Mouse (Mus musculus) lung, embryonic 16.5 days (tissue): ENCODE results near the gene Hoxd8. TPM values are rescaled to one million over a fixed set of nuclear protein-coding genes. Genes with fewer than 3 reads are reported as not detected.

Experiments
- ATAC-seq: fragments of 200-750 bp; cut with Nextera tagmentation; 2 replicates; pipeline ENCODE4 v1.8.0; 2017; ENCODE audit warnings: low read depth, mild to moderate bottlenecking, moderate library complexity
- H3K27ac ChIP-seq: fragments of 300-500 bp; sonication (generic); 2 replicates; pipeline ENCODE4 v1.5.1; 2014; ENCODE audit warnings: mild to moderate bottlenecking, control low read depth, low read length
- H3K27me3 ChIP-seq: fragments of 300-500 bp; sonication (generic); 2 replicates; pipeline ENCODE4 v1.6.1; 2014; ENCODE audit warnings: low read depth, low read length, mixed read lengths; ENCODE audit not compliant: control insufficient read depth, insufficient read depth
- H3K36me3 ChIP-seq: fragments of 300-500 bp; sonication (generic); 2 replicates; pipeline ENCODE4 v1.6.1; 2014; ENCODE audit warnings: low read length; ENCODE audit not compliant: control insufficient read depth, insufficient read depth
- H3K4me1 ChIP-seq: fragments of 300-500 bp; sonication (generic); replicated peaks from 2 replicates; pipeline ENCODE4 v1.6.1; 2014; ENCODE audit warnings: low read length, mixed read lengths; ENCODE audit not compliant: control insufficient read depth, insufficient read depth
- H3K4me2 ChIP-seq: fragments of 300-500 bp; sonication (generic); 2 replicates; pipeline ENCODE4 v1.6.1; 2014; ENCODE audit warnings: low read depth, low read length, control low read depth
- H3K4me3 ChIP-seq: fragments of 300-500 bp; sonication (generic); 2 replicates; pipeline ENCODE4 v1.5.1; 2014; ENCODE audit warnings: mild to moderate bottlenecking, low read length, control low read depth
- H3K9ac ChIP-seq: fragments of 300-500 bp; sonication (generic); 2 replicates; pipeline ENCODE4 v1.6.1; 2014; ENCODE audit warnings: low read length, control low read depth
- H3K9me3 ChIP-seq: fragments of 300-500 bp; sonication (generic); 2 replicates; pipeline ENCODE4 v1.6.1; 2016; ENCODE audit warnings: low read length; ENCODE audit not compliant: control insufficient read depth
- WGBS: fragments of 180-500 bp; shearing (Covaris S2); extraction: QIAGEN DNeasy Blood & Tissue Kit; methylation state at CpG from one replicate; pipeline ENCODE4 v1.1.7; 2014; 5-methylcytosine and 5-hydroxymethylcytosine counted together
- polyA plus RNA-seq: library from polyadenylated mRNA; unstranded; fragments of >200 nt; fragmentation: Nextera tagmentation; extraction: Ambion mirVana; gene quantifications from 2 replicates; pipeline ENCODE4 v1.2.1, GENCODE M21; 2015

The Hoxd8 gene
- polyA plus RNA-seq, 1 experiment from 2014 or later, result 0.20 TPM

- H3K4me2 ChIP-seq, result no peak overlapping the region
- H3K36me3 ChIP-seq, result no peaks in the 10 kb centered on the region
- H3K9me3 ChIP-seq, result no peaks in the 10 kb centered on the region
- H3K27ac ChIP-seq, result no peak overlapping the region
- H3K4me1 ChIP-seq, result peaks cover 4% of the 10 kb centered on the region
- 4% methylated on average over 34 of the region's 34 CpGs for WGBS
- H3K9ac ChIP-seq, result no peak overlapping the region
- H3K27me3 ChIP-seq, result peaks cover 100% of the 10 kb centered on the region
- no peak for ATAC-seq
- no peak overlapping the region for H3K4me3 ChIP-seq
Measured at GRCm38 (mm10) chr2:74696442-74697335, 7.7 kb upstream of the Hoxd8 start.

GRCm38 (mm10) chr2:74697567-74698121 lies 6.8 kb upstream of the Hoxd8 start, which contains the start of gene Hoxd9:
Gene Hoxd9, plus strand, starts transcription at chr2:74697727.
- H3K4me1 ChIP-seq, result peaks cover 4% of the 10 kb centered on the region
- H3K27ac ChIP-seq, result no peak within 1 kb of the TSS
- H3K27me3 ChIP-seq, result peaks cover 97% of the 10 kb centered on the region
- WGBS, result under 1% methylated on average over 41 of the region's 43 CpGs
- peak within 1 kb of the TSS; percentile 31 for H3K4me3 ChIP-seq
- H3K9ac ChIP-seq, result no peak within 1 kb of the TSS
- peak within 1 kb of the TSS; percentile 52 for H3K4me2 ChIP-seq
- H3K9me3 ChIP-seq, result no peaks in the 10 kb centered on the region
- peak; percentile 54 for ATAC-seq
- H3K36me3 ChIP-seq, result no peaks in the 10 kb centered on the region

- peaks cover 97% of the 10 kb centered on the region for H3K27me3 ChIP-seq
- no peak overlapping the region for H3K9ac ChIP-seq
- H3K4me3 ChIP-seq, result peak overlapping the region; percentile 31
- H3K27ac ChIP-seq, result no peak overlapping the region
- peak; percentile 58 for ATAC-seq
- peaks cover 4% of the 10 kb centered on the region for H3K4me1 ChIP-seq
- peak overlapping the region; percentile 52 for H3K4me2 ChIP-seq
- no peaks in the 10 kb centered on the region for H3K9me3 ChIP-seq
- H3K36me3 ChIP-seq, result no peaks in the 10 kb centered on the region
- WGBS, result under 1% methylated on average over 85 of the region's 86 CpGs
Measured at GRCm38 (mm10) chr2:74698201-74699052, 6.0 kb upstream of the Hoxd8 start.

- no peak overlapping the region for H3K4me2 ChIP-seq
- H3K4me3 ChIP-seq, result no peak overlapping the region
- H3K9me3 ChIP-seq, result no peaks in the 10 kb centered on the region
- ATAC-seq, result no peak
- H3K27ac ChIP-seq, result no peak overlapping the region
- H3K27me3 ChIP-seq, result peaks cover 97% of the 10 kb centered on the region
- 1% methylated on average over 17 of the region's 17 CpGs for WGBS
- no peaks in the 10 kb centered on the region for H3K36me3 ChIP-seq
- no peak overlapping the region for H3K9ac ChIP-seq
- H3K4me1 ChIP-seq, result peaks cover 4% of the 10 kb centered on the region
Measured at GRCm38 (mm10) chr2:74699053-74699430, 5.4 kb upstream of the Hoxd8 start.

GRCm38 (mm10) chr2:74699664-74700545 lies 4.5 kb upstream of the Hoxd8 start:
- no peaks in the 10 kb centered on the region for H3K9me3 ChIP-seq
- H3K36me3 ChIP-seq, result no peaks in the 10 kb centered on the region
- no peak overlapping the region for H3K4me2 ChIP-seq
- H3K4me3 ChIP-seq, result no peak overlapping the region
- ATAC-seq, result no peak
- no peak overlapping the region for H3K27ac ChIP-seq
- no peak overlapping the region for H3K9ac ChIP-seq
- H3K27me3 ChIP-seq, result peaks cover 97% of the 10 kb centered on the region
- peaks cover 6% of the 10 kb centered on the region for H3K4me1 ChIP-seq
- WGBS, result 2% methylated on average over 23 of the region's 23 CpGs

- ATAC-seq, result no peak
- Histone ChIP-seq H3K36me3 (no peaks in the 10 kb centered on the region), H3K4me3 (no peak overlapping the region), H3K27me3 (peaks cover 97% of the 10 kb centered on the region), H3K9ac (no peak overlapping the region), H3K9me3 (no peaks in the 10 kb centered on the region), H3K27ac (no peak overlapping the region), H3K4me2 (no peak overlapping the region), H3K4me1 (peaks cover 14% of the 10 kb centered on the region)
- WGBS, result 4% methylated on average over 22 of the region's 22 CpGs
Measured at GRCm38 (mm10) chr2:74700546-74701112, 3.8 kb upstream of the Hoxd8 start.

- Histone ChIP-seq H3K9ac (no peak overlapping the region), H3K36me3 (no peaks in the 10 kb centered on the region), H3K4me1 (peaks cover 14% of the 10 kb centered on the region), H3K27me3 (peaks cover 95% of the 10 kb centered on the region), H3K4me3 (no peak overlapping the region), H3K9me3 (no peaks in the 10 kb centered on the region), H3K4me2 (no peak overlapping the region), H3K27ac (no peak overlapping the region)
- ATAC-seq, result no peak
- 10% methylated on average over 17 of the region's 17 CpGs for WGBS
Measured at GRCm38 (mm10) chr2:74701949-74702819, 2.2 kb upstream of the Hoxd8 start.

- Histone ChIP-seq H3K36me3 (no peaks in the 10 kb centered on the region), H3K27ac (no peak overlapping the region), H3K9ac (no peak overlapping the region), H3K27me3 (peaks cover 95% of the 10 kb centered on the region), H3K9me3 (no peaks in the 10 kb centered on the region), H3K4me2 (no peak overlapping the region), H3K4me1 (peaks cover 14% of the 10 kb centered on the region), H3K4me3 (no peak overlapping the region)
- 22% methylated on average over 6 of the region's 6 CpGs for WGBS
- no peak for ATAC-seq
Measured at GRCm38 (mm10) chr2:74702820-74703219, 1.6 kb upstream of the Hoxd8 start.
